Mouse (Mus musculus) embryonic facial prominence, embryonic 15.5 days (tissue): Measurements from ENCODE around the gene Zfp513. TPM values are rescaled to one million over a fixed set of nuclear protein-coding genes. Genes with fewer than 3 reads are reported as not detected.

Experiments
- ATAC-seq: fragments of 200-750 bp; cut with Nextera tagmentation; 2 replicates; pipeline ENCODE4 v1.8.0; 2017; ENCODE audit warnings: low read depth, moderate TSS enrichment; ENCODE audit not compliant: insufficient number of reproducible peaks, low FRiP score, low TSS enrichment
- H3K27ac ChIP-seq: fragments of 300-500 bp; sonication (generic); replicated peaks from 2 replicates; pipeline ENCODE4 v1.5.1; 2015; ENCODE audit warnings: mild to moderate bottlenecking, inconsistent platforms
- H3K27me3 ChIP-seq: fragments of 300-500 bp; sonication (generic); 2 replicates; pipeline ENCODE4 v1.6.1; 2015; ENCODE audit warnings: inconsistent platforms
- H3K36me3 ChIP-seq: fragments of 300-500 bp; sonication (generic); 2 replicates; pipeline ENCODE4 v1.6.1; 2015; ENCODE audit warnings: mild to moderate bottlenecking, inconsistent platforms
- H3K4me1 ChIP-seq: fragments of 300-500 bp; sonication (generic); 2 replicates; pipeline ENCODE4 v1.6.1; 2015; ENCODE audit warnings: inconsistent platforms
- H3K4me2 ChIP-seq: fragments of 300-500 bp; sonication (generic); replicated peaks from 2 replicates; pipeline ENCODE4 v1.6.1; 2015; ENCODE audit warnings: mild to moderate bottlenecking, inconsistent platforms
- H3K4me3 ChIP-seq: fragments of 300-500 bp; sonication (generic); replicated peaks from 2 replicates; pipeline ENCODE4 v1.5.1; 2015; ENCODE audit warnings: mild to moderate bottlenecking, inconsistent platforms
- H3K9ac ChIP-seq: fragments of 300-500 bp; sonication (generic); 2 replicates; pipeline ENCODE4 v1.6.1; 2015; ENCODE audit warnings: inconsistent platforms
- H3K9me3 ChIP-seq: fragments of 300-500 bp; sonication (generic); replicated peaks from 2 replicates; pipeline ENCODE4 v1.6.1; 2016; ENCODE audit warnings: inconsistent platforms
- WGBS: fragments of 180-500 bp; shearing (Covaris S2); methylation state at CpG from one replicate; pipeline ENCODE4 v1.1.7; 2015; 5-methylcytosine and 5-hydroxymethylcytosine counted together
- polyA plus RNA-seq: library from polyadenylated mRNA; unstranded; fragments of >200 nt; fragmentation: Nextera tagmentation; extraction: Ambion mirVana; gene quantifications from 2 replicates; pipeline ENCODE4 v1.2.1, GENCODE M21; 2015

Gene Zfp513
- polyA plus RNA-seq, 1 experiment from 2014 or later, result 12.5 TPM

- ATAC-seq, result peak; percentile 59
These were observed 9.8 kb downstream of the Zfp513 start for GRCm38 (mm10) chr5:31192045-31192938.

GRCm38 (mm10) chr5:31190201-31190600 is 11.9 kb downstream of the Zfp513 start:
- H3K4me2 ChIP-seq, result no peak overlapping the region
- H3K36me3 ChIP-seq, result peaks cover 51% of the 10 kb centered on the region
- 90% methylated on average over 9 of the region's 9 CpGs for WGBS
- peaks cover 25% of the 10 kb centered on the region for H3K4me1 ChIP-seq
- no peak for ATAC-seq
- H3K9me3 ChIP-seq, result no peaks in the 10 kb centered on the region
- H3K9ac ChIP-seq, result no peak overlapping the region
- no peaks in the 10 kb centered on the region for H3K27me3 ChIP-seq
- H3K4me3 ChIP-seq, result no peak overlapping the region
- no peak overlapping the region for H3K27ac ChIP-seq

More at GRCm38 (mm10) chr5:31192045-31192938, 9.8 kb downstream of the Zfp513 start:
- H3K4me2 ChIP-seq, result peak overlapping the region; percentile 77
- no peaks in the 10 kb centered on the region for H3K9me3 ChIP-seq
- peaks cover 25% of the 10 kb centered on the region for H3K4me1 ChIP-seq
- H3K4me3 ChIP-seq, result peak overlapping the region; percentile 71
- WGBS, result 14% methylated on average over 42 of the region's 42 CpGs
- peak overlapping the region; percentile 79 for H3K9ac ChIP-seq
- peak overlapping the region; percentile 83 for H3K27ac ChIP-seq
- H3K36me3 ChIP-seq, result peaks cover 65% of the 10 kb centered on the region
- H3K27me3 ChIP-seq, result no peaks in the 10 kb centered on the region

DNA sequence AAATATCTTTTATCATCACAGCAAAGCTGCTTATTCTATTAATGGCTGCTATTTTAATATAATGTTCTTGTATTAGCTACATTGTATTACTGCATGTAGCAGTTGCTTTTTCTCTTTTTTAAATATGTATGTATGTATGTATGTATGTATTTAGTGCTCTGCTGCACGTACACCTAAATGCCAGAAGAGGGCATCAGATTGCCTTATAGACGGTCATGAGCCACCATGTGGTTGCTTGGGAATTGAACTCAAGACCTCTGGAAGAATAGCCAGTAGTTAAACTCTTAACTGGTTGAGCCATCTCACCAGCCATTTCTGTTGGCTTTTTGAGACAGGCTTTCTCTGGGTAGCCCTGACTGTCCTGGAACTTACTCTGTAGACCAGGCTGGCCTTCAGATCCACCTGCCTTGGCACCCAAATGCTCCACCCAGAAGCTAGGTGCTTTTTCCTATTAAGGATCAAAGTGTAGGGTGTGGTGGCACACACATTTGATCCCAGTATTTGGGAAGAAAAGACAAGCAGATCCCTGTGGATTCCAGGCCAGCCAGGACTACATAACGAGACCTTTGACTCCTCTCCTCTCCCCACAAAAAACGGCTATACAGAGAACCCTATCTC is 13.8 kb downstream of the Zfp513 start:
- no peak overlapping the region for H3K9ac ChIP-seq
- 76% methylated on average over 4 of the region's 4 CpGs for WGBS
- H3K4me2 ChIP-seq, result no peak overlapping the region
- no peaks in the 10 kb centered on the region for H3K9me3 ChIP-seq
- no peak overlapping the region for H3K27ac ChIP-seq
- ATAC-seq, result no peak
- peaks cover 43% of the 10 kb centered on the region for H3K36me3 ChIP-seq
- no peak overlapping the region for H3K4me3 ChIP-seq
- no peaks in the 10 kb centered on the region for H3K27me3 ChIP-seq
- peaks cover 13% of the 10 kb centered on the region for H3K4me1 ChIP-seq

DNA sequence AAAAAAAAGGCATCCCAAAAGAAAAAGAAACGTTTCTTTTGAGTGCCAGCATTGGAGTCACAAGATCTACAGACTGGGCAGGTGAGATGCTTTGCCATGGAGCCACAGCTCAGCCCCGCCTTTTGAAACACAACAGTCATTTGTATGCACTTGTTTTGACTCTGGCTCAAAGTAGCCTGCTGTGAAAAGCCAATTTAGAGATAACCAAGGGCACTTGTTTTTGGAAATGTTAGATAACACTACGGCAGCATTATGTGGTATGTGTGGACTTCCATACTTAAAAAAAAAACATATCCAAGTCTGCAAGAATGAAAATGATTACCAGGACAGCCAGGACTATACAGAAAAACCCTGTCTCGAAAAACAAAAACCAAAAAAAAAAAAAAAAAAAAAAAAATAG is 18.4 kb downstream of the Zfp513 start:
- Histone ChIP-seq H3K4me2 (no peak overlapping the region), H3K4me3 (no peak overlapping the region), H3K4me1 (peaks cover 8% of the 10 kb centered on the region; the same call in 1 of the 2 replicates), H3K9ac (no peak overlapping the region), H3K9me3 (no peaks in the 10 kb centered on the region), H3K27ac (no peak overlapping the region), H3K36me3 (peaks cover 20% of the 10 kb centered on the region), H3K27me3 (no peaks in the 10 kb centered on the region)
- WGBS, result 62% methylated on average over 4 of the region's 4 CpGs
- no peak for ATAC-seq

- Histone ChIP-seq H3K4me1 (peaks cover 8% of the 10 kb centered on the region; the same call in 1 of the 2 replicates), H3K36me3 (peaks cover 7% of the 10 kb centered on the region; the same call in 1 of the 2 replicates), H3K9me3 (no peaks in the 10 kb centered on the region), H3K4me3 (no peak overlapping the region), H3K4me2 (no peak overlapping the region), H3K27ac (no peak overlapping the region), H3K27me3 (no peaks in the 10 kb centered on the region), H3K9ac (no peak overlapping the region)
- no peak for ATAC-seq
- WGBS, result 88% methylated on average over 9 of the region's 9 CpGs
These were observed 20.8 kb downstream of the Zfp513 start for GRCm38 (mm10) chr5:31181183-31181770.

- Histone ChIP-seq H3K27me3 (no peaks in the 10 kb centered on the region), H3K4me3 (peak within 1 kb of the TSS; percentile 93), H3K4me1 (peaks cover 8% of the 10 kb centered on the region; the same call in 1 of the 2 replicates), H3K27ac (peak within 1 kb of the TSS; percentile 99), H3K36me3 (peaks cover 7% of the 10 kb centered on the region; the same call in 1 of the 2 replicates), H3K4me2 (peak within 1 kb of the TSS; percentile 83), H3K9me3 (no peaks in the 10 kb centered on the region), H3K9ac (peak within 1 kb of the TSS; percentile 71)
- peak; percentile 98 for ATAC-seq
- WGBS, result under 1% methylated on average over 59 of the region's 59 CpGs
These were observed 22.1 kb downstream of the Zfp513 start, which contains the start of the genes Gm29609 and Gtf3c2 for GRCm38 (mm10) chr5:31179766-31180630. Gm29609 (minus strand) TSS chr5:31179911. Gtf3c2 (minus strand) TSS chr5:31180144.

GRCm38 (mm10) chr5:31179301-31179765 is 22.8 kb downstream of the Zfp513 start:
- Histone ChIP-seq H3K4me2 (peak overlapping the region; percentile 83), H3K27me3 (no peaks in the 10 kb centered on the region), H3K9me3 (no peaks in the 10 kb centered on the region), H3K27ac (peak overlapping the region; percentile 99), H3K36me3 (peaks cover 12% of the 10 kb centered on the region), H3K9ac (peak overlapping the region; percentile 71), H3K4me1 (peaks cover 8% of the 10 kb centered on the region; the same call in 1 of the 2 replicates), H3K4me3 (peak overlapping the region; percentile 93)
- WGBS, result 0% methylated on average over 25 of the region's 25 CpGs
- peak; percentile 49; the same call in 1 of the 2 replicates for ATAC-seq

- Histone ChIP-seq H3K9me3 (no peaks in the 10 kb centered on the region), H3K27me3 (no peaks in the 10 kb centered on the region), H3K4me2 (no peak overlapping the region), H3K9ac (no peak overlapping the region), H3K4me3 (no peak overlapping the region), H3K36me3 (peaks cover 87% of the 10 kb centered on the region), H3K4me1 (no peaks in the 10 kb centered on the region), H3K27ac (no peak overlapping the region)
- 88% methylated on average over 4 of the region's 4 CpGs for WGBS
- ATAC-seq, result no peak
These were observed 33.5 kb downstream of the Zfp513 start for GRCm38 (mm10) chr5:31168630-31169029.

DNA sequence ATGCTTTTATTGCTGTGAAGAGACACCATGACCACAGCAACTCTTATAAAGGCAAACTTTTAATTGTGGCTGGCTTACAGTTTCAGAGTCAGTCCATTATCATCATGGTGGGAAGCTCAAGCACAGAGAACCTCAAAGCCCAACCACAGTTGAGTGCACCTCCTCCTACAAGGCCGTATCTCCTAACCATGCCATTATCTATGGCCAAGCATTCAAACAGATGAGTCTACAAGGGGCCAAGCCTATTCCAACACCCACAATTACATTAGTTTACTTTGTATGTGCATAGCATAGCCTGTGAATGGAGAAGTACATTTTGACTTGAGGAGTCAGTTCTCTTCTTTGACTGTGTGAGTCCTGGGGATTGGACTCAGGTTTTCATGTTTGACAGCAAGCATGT is 37.2 kb downstream of the Zfp513 start:
- H3K36me3 ChIP-seq, result peaks cover 88% of the 10 kb centered on the region
- H3K4me3 ChIP-seq, result no peak overlapping the region
- no peaks in the 10 kb centered on the region for H3K4me1 ChIP-seq
- H3K27me3 ChIP-seq, result no peaks in the 10 kb centered on the region
- H3K9me3 ChIP-seq, result no peaks in the 10 kb centered on the region
- no peak overlapping the region for H3K4me2 ChIP-seq
- 94% methylated on average over 1 of the region's 1 CpGs for WGBS
- no peak overlapping the region for H3K27ac ChIP-seq
- no peak overlapping the region for H3K9ac ChIP-seq
- ATAC-seq, result no peak

GRCm38 (mm10) chr5:31162462-31162861 is 39.6 kb downstream of the Zfp513 start:
- ATAC-seq, result no peak
- no peak overlapping the region for H3K27ac ChIP-seq
- no peak overlapping the region for H3K4me3 ChIP-seq
- no peaks in the 10 kb centered on the region for H3K27me3 ChIP-seq
- H3K4me2 ChIP-seq, result no peak overlapping the region
- H3K36me3 ChIP-seq, result peaks cover 88% of the 10 kb centered on the region
- H3K9ac ChIP-seq, result no peak overlapping the region
- no peaks in the 10 kb centered on the region for H3K9me3 ChIP-seq
- no peaks in the 10 kb centered on the region for H3K4me1 ChIP-seq
